Mouse (Mus musculus): ENCODE results near the gene Ubd.

GRCm38 (mm10) chr17:37193032-37193431 lies 660 bp upstream of the Ubd start:
- TF ChIP-seq CTCF (IDR thresholded peaks at IDR 0.05 in 2 of 3, conservative IDR thresholded peaks at IDR 0.05 in 1 of 3; ENCODE audit: control insufficient read depth in 1 of 3, insufficient read depth in 1 of 3, low read depth in 2 of 3, low read length in 3 of 3, poor library complexity in 1 of 3, severe bottlenecking in 1 of 3) (no peak), GABPA (IDR thresholded peaks at IDR 0.05; ENCODE audit: low read depth, low read length) (no peak), POLR2AphosphoS5 (IDR thresholded peaks at IDR 0.05; ENCODE audit: borderline replicate concordance, low read depth, low read length) (no peak), TBP (IDR thresholded peaks at IDR 0.05; ENCODE audit: low read depth, low read length) (no peak), TCF12 (IDR thresholded peaks at IDR 0.05; ENCODE audit: low read depth, low read length) (no peak), POLR2AphosphoS2 (IDR thresholded peaks at IDR 0.05; ENCODE audit: low read length) (no peak), MAFK (IDR thresholded peaks at IDR 0.05; ENCODE audit: borderline replicate concordance, low read depth, low read length) (no peak), SIN3A (IDR thresholded peaks at IDR 0.05; ENCODE audit: low read length) (no peak)
